Mouse (Mus musculus): ENCODE data around the gene Gm14180. TPM values are rescaled to one million over a fixed set of nuclear protein-coding genes. Genes with fewer than 3 reads are reported as not detected.
"Not testable (repeated sequence)": the region's sequence is repeated elsewhere in the genome, so short reads cannot be mapped to it uniquely, and the experiment has no call there.

Gene Gm14180
- polyA plus RNA-seq, 1 experiment = not detected

DNA sequence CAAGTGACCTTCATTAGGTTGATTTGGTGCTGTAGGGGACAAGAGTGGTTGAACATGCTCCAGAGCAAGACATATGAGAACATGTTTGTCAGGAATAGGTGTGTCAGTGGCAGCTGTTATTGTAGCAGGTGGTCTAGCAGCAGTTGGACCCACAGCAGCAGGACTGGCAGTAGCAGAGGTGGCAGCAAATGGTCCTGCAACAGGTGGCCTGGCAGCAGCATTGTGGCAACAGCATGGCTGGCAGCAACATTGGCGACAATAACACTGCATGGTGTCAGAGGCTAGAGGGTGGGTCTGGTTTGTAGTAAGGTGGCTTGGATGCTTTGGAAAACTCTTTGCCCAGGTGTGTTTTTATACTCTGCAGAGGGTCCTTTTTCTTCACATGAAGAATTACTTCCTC lies 15.3 kb downstream of the Gm14180 start:
- no peaks in the 10 kb centered on the region for H3K4me1 ChIP-seq (ENCODE audit: control insufficient read depth, insufficient read depth, low read length)
- TF ChIP-seq POLR2A (IDR thresholded peaks at IDR 0.05; ENCODE audit: control insufficient read depth, low read depth, low read length) (no peak), CTCF (IDR thresholded peaks at IDR 0.05; ENCODE audit: control insufficient read depth, insufficient read depth, insufficient replicate concordance, low read depth, low read length) (no peak)
- H3K27ac ChIP-seq (ENCODE audit: control insufficient read depth, insufficient read depth, low read depth, low read length) = no peak overlapping the region
- no peaks in the 10 kb centered on the region for H3K36me3 ChIP-seq (ENCODE audit: control insufficient read depth, insufficient read depth, low read length)
- no peak overlapping the region for H3K4me3 ChIP-seq (ENCODE audit: control insufficient read depth, low read depth, low read length)
- no peaks in the 10 kb centered on the region for H3K27me3 ChIP-seq (ENCODE audit: control insufficient read depth, insufficient read depth, low read length)

GRCm38 (mm10) chr11:99690463-99690862 lies 43.6 kb downstream of the Gm14180 start, which contains the start of gene Gm14190:
Gm14190 (minus strand) TSS chr11:99690740.
- H3K4me1 ChIP-seq (ENCODE audit: control insufficient read depth, insufficient read depth, low read length) = no peaks in the 10 kb centered on the region
- TF ChIP-seq POLR2A (IDR thresholded peaks at IDR 0.05; ENCODE audit: control insufficient read depth, low read depth, low read length) = no peak
- TF ChIP-seq CTCF (IDR thresholded peaks at IDR 0.05; ENCODE audit: control insufficient read depth, insufficient read depth, insufficient replicate concordance, low read depth, low read length) = no peak
- H3K4me3 ChIP-seq (ENCODE audit: control insufficient read depth, low read depth, low read length) = no peak within 1 kb of the TSS
- no peaks in the 10 kb centered on the region for H3K27me3 ChIP-seq (ENCODE audit: control insufficient read depth, insufficient read depth, low read length)
- no peaks in the 10 kb centered on the region for H3K36me3 ChIP-seq (ENCODE audit: control insufficient read depth, insufficient read depth, low read length)
- no peak within 1 kb of the TSS for H3K27ac ChIP-seq (ENCODE audit: control insufficient read depth, insufficient read depth, low read depth, low read length)

GRCm38 (mm10) chr11:99685235-99685634 lies 48.9 kb downstream of the Gm14180 start:
- not testable (repeated sequence) for H3K4me1 ChIP-seq (ENCODE audit: control insufficient read depth, insufficient read depth, low read length); H3K27me3 ChIP-seq (ENCODE audit: control insufficient read depth, insufficient read depth, low read length); H3K4me3 ChIP-seq (ENCODE audit: control insufficient read depth, low read depth, low read length); H3K27ac ChIP-seq (ENCODE audit: control insufficient read depth, insufficient read depth, low read depth, low read length); H3K36me3 ChIP-seq (ENCODE audit: control insufficient read depth, insufficient read depth, low read length)

Other genes starting within 250 kb of the Gm14180 start
- 0.24 and 0.53 TPM in 2 replicates for gene Krt23, start 241.2 kb downstream of the Gm14180 start, polyA plus RNA-seq (2012; rRNA removed)
- 0.22 and 0.26 TPM in 2 replicates for gene Krt39, start 213.0 kb downstream of the Gm14180 start, polyA plus RNA-seq (2012; rRNA removed)
- gene Krt40, start 191.1 kb downstream of the Gm14180 start, polyA plus RNA-seq (2012; rRNA removed) = not detected in 2 replicates
- not detected in 2 replicates for gene Krtap3-3, start 183.4 kb downstream of the Gm14180 start, polyA plus RNA-seq (2012; rRNA removed)
- gene Krtap3-2, start 177.4 kb downstream of the Gm14180 start, polyA plus RNA-seq (2012; rRNA removed) = not detected in 2 replicates
- gene Gm11939, start 174.8 kb downstream of the Gm14180 start, polyA plus RNA-seq (2012; rRNA removed) = not detected in 2 replicates
- 0.48 TPM in 1 of 2 replicates, not detected in the other for gene Krtap3-1, start 167.7 kb downstream of the Gm14180 start, polyA plus RNA-seq (2012; rRNA removed)
- gene Krtap1-5, start 153.3 kb downstream of the Gm14180 start, polyA plus RNA-seq (2012; rRNA removed) = not detected in 2 replicates
- gene Krtap1-4, start 150.6 kb downstream of the Gm14180 start, polyA plus RNA-seq (2012; rRNA removed) = not detected in 2 replicates
- 0.12 TPM in 1 of 2 replicates, not detected in the other for gene Krtap1-3, start 143.0 kb downstream of the Gm14180 start, polyA plus RNA-seq (2012; rRNA removed)
- not detected in 2 replicates for gene Krtap9-3, start 136.2 kb downstream of the Gm14180 start, polyA plus RNA-seq (2012; rRNA removed)
- not detected in 2 replicates for gene Gm11938, start 131.0 kb downstream of the Gm14180 start, polyA plus RNA-seq (2012; rRNA removed)
- not detected in 2 replicates for gene Gm11937, start 124.1 kb downstream of the Gm14180 start, polyA plus RNA-seq (2012; rRNA removed)
- 0.13 and 0.26 TPM in 2 replicates for gene Krtap2-4, start 119.4 kb downstream of the Gm14180 start, polyA plus RNA-seq (2012; rRNA removed)
- not detected in 2 replicates for gene Gm11562, start 113.9 kb downstream of the Gm14180 start, polyA plus RNA-seq (2012; rRNA removed)
- gene Krtap4-1, start 106.1 kb downstream of the Gm14180 start, polyA plus RNA-seq (2012; rRNA removed) = not detected in 2 replicates
- gene Krtap4-2, start 99.2 kb downstream of the Gm14180 start, polyA plus RNA-seq (2012; rRNA removed) = not detected in 2 replicates
- not detected in 2 replicates for gene Krtap4-7, start 90.2 kb downstream of the Gm14180 start, polyA plus RNA-seq (2012; rRNA removed)
- not detected in 2 replicates for gene Gm11555, start 84.1 kb downstream of the Gm14180 start, polyA plus RNA-seq (2012; rRNA removed)
- not detected in 2 replicates for gene Gm11563, start 75.3 kb downstream of the Gm14180 start, polyA plus RNA-seq (2012; rRNA removed)
- gene Krtap4-6, start 68.3 kb downstream of the Gm14180 start, polyA plus RNA-seq (2012; rRNA removed) = 0.15 TPM in 1 of 2 replicates, not detected in the other
- gene Gm14190, start 43.5 kb downstream of the Gm14180 start, polyA plus RNA-seq (2012; rRNA removed) = not detected in 2 replicates
- not detected in 2 replicates for gene Gm11595, start 38.6 kb upstream of the Gm14180 start, polyA plus RNA-seq (2012; rRNA removed)
- not detected in 2 replicates for gene Krtap4-8, start 46.4 kb upstream of the Gm14180 start, polyA plus RNA-seq (2012; rRNA removed)
- gene Krtap4-9, start 50.9 kb upstream of the Gm14180 start, polyA plus RNA-seq (2012; rRNA removed) = not detected in 2 replicates
- not detected in 2 replicates for gene Gm11596, start 59.2 kb upstream of the Gm14180 start, polyA plus RNA-seq (2012; rRNA removed)
- not detected in 2 replicates for gene Gm11569, start 64.6 kb upstream of the Gm14180 start, polyA plus RNA-seq (2012; rRNA removed)
- not detected in 2 replicates for gene Gm11554, start 70.2 kb upstream of the Gm14180 start, polyA plus RNA-seq (2012; rRNA removed)
- 0.14 and 0.28 TPM in 2 replicates for gene Krtap4-13, start 75.6 kb upstream of the Gm14180 start, polyA plus RNA-seq (2012; rRNA removed)
- 0.22 and 0.34 TPM in 2 replicates for gene Gm11564, start 81.4 kb upstream of the Gm14180 start, polyA plus RNA-seq (2012; rRNA removed)
- not detected in 2 replicates for gene 2300003K06Rik, start 103.8 kb upstream of the Gm14180 start, polyA plus RNA-seq (2012; rRNA removed)
- not detected in 2 replicates for gene Krtap4-16, start 117.3 kb upstream of the Gm14180 start, polyA plus RNA-seq (2012; rRNA removed)
- gene Gm11568, start 123.6 kb upstream of the Gm14180 start, polyA plus RNA-seq (2012; rRNA removed) = not detected in 2 replicates
- not detected in 2 replicates for gene Gm11559, start 130.2 kb upstream of the Gm14180 start, polyA plus RNA-seq (2012; rRNA removed)
- not detected in 2 replicates for gene Krtap9-1, start 139.1 kb upstream of the Gm14180 start, polyA plus RNA-seq (2012; rRNA removed)
- gene Gm11567, start 144.9 kb upstream of the Gm14180 start, polyA plus RNA-seq (2012; rRNA removed) = not detected in 2 replicates
- not detected in 2 replicates for gene Krtap31-1, start 173.6 kb upstream of the Gm14180 start, polyA plus RNA-seq (2012; rRNA removed)
- 3.6 and 3.9 TPM in 2 replicates for gene Gm11565, start 180.5 kb upstream of the Gm14180 start, polyA plus RNA-seq (2012; rRNA removed)
- not detected in 2 replicates for gene Krtap31-2, start 202.0 kb upstream of the Gm14180 start, polyA plus RNA-seq (2012; rRNA removed)
- not detected in 2 replicates for gene Krtap9-5, start 214.2 kb upstream of the Gm14180 start, polyA plus RNA-seq (2012; rRNA removed)
- gene Krtap29-1, start 244.8 kb upstream of the Gm14180 start, polyA plus RNA-seq (2012; rRNA removed) = 0.24 TPM in 1 of 2 replicates, not detected in the other